Mouse (Mus musculus) cerebellum, adult 2 months (tissue): ENCODE measurements at regions not wholly inside any gene's neighbourhood (a gene's known extent, or its start where the extent isn't known, plus 50 kb on each side); places are given as distances from the start of the nearest gene placed in this dataset.

Experiments
- CTCF ChIP-seq: fragments of 200-500 bp; IDR thresholded peaks from 2 replicates; pipeline ENCODE4 v1.5.1; 2011; ENCODE audit warnings: low read depth, mild to moderate bottlenecking, control low read depth, low read length, moderate library complexity, borderline replicate concordance; ENCODE audit not compliant: insufficient read depth
- POLR2A ChIP-seq: fragments of 200-500 bp; IDR thresholded peaks from 2 replicates; pipeline ENCODE4 v1.6.1; 2011; ENCODE audit warnings: low read length, control low read depth, borderline replicate concordance; ENCODE audit not compliant: insufficient read depth

- no peak for TF ChIP-seq POLR2A
- TF ChIP-seq CTCF: no peak
Observed at GRCm38 (mm10) chr4:81506841-81507240, 64.2 kb upstream of the Mpdz start.
